Mouse (Mus musculus) embryo, embryonic 10 days (tissue): ENCODE results near the gene Sec24a.

Source experiments
- DNase-seq: peaks from one replicate; pipeline ENCODE4 v3.0.0-alpha.2; 2015; ENCODE audit warnings: low spot score

Gene Sec24a

DNA sequence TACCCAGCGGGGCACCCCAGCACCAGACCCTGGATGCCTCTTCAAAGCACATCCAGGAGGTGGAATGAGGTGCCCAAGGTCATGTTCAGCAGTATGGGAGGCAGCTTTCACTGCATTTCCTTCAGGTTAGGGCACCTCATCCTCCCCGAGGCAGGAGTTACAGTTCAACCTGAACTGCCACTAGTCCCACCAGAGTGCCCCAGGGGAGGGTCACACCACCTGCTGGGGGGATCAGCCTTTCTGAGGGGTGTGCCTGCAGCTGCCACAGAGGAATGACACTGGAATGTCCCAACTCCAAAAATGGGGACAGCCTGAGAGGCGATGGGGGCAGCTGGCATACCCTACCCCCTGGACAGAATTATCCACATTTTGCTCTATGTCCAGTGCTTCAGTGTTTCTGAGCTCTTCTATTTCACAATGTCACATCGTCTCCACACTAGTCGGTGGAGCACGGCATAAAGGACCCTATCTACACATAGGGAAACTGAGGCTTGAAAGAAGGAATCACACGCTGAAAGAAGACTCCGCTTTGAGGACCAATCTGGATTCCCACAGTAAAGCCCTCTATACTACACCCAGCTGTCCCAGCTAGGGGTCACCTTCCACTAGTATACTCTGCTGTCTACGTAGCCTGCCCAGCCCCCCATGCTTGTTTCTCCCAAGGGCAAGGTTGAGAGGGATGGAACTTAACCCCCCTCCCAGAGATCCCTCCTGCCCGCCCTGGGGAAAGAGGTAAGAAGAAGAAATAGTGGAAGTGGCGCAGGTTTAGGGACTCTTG lies 114.1 kb downstream of the Sec24a start:
- peak; percentile 14 for DNase-seq

DNA sequence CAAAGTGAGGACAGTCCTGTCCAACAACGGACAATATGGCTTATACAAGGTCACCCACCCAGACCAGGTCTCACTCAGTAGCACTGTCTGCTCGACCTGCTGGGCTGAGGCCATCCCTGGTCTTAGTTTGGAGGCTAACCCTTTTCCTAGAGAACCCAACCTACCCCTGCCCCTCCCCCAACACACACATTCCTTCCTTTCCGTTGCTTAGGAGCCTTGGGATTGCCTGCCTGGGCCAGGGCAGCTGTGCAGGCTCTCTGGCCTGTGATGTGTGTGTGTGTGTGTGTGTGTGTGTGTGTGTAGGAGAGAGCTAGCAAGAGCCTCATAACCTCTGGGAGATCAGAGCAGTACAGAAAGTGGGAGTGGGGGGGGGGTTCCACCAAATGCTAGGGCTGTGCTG lies 114.9 kb downstream of the Sec24a start:
- DNase-seq: peak; percentile 76

DNA sequence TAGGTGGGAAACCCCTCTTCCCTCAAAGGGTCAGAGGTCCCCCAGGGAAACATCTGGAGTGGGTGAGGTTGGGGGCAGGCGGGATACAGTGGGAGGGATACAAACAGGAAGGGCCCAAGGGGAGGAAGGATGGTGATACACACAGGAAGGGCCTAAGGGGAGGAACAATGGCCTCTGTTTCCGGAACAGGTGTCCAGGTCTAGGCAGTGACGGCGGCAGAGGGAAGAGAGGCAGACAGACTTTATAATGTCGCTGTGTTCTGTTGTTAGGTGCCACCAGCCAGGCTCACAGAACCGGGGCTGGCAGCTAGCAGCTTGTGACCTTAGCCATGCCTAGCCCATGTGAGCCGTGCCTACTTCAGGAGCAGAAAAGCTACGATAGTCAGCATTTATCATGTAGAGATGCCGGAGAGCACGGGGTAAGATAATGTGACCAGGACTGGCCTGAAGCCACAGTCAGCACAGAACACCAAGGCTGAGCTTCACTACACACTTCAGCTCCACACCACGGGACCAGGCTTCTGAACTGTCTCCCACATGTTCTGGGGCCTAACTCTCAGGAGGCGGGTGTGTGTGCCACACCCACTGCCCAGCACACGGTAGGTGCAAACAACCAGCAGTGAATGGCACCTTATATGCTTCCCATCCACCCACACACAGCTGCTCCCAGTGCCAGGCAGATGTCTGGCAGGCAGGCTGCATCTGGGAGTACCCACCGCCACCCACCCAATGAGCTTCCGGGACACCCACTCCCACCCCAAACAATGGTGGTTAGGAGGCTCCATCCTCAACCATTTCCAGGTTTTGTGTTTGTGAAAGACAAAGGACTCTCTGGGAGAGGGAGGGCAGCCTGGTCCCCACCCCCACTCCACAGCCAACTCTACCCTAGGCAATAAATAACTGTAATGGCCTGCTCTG lies 116.4 kb downstream of the Sec24a start:
- peak; percentile 36 for DNase-seq

DNA sequence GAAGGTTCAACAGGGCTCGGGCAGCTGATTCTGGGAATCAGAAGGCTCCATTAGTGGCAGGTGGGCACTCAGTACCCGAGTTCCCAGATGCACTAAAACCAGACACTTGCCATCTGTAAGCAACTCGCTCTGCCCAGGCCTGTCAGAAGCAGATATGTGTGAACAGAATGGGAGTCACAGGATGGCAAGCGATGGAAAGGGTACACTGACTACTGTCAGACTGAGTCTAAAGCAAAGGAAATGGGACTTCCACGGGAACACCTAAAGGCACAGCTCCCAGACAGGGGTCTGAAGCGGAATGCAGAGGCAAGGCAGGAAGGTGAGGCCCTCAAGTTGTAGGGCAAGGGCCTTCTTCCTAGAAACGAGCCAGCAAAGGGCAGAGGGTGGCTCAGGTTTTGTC lies 117.2 kb downstream of the Sec24a start:
- DNase-seq: no peak

DNA sequence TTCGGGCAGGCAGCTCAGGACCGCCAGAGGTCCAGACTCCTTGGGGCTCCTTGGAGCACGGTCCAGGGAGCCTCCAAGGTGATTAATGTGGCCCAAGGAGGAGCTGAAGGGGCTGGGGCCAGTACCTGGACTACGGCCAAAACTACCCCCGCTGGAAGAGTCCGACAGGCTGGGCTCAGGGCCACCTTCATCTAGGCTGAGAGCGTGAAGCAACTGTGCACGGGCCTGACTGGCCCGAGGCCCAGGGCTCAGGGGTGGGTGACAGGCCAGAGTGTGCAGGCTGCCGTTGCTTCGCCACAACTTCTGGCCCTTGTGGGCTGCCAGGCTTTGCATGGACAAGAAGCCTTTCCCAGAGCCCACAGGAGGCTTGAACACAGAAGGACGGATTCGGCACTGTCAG lies 118.1 kb downstream of the Sec24a start:
- DNase-seq: no peak

DNA sequence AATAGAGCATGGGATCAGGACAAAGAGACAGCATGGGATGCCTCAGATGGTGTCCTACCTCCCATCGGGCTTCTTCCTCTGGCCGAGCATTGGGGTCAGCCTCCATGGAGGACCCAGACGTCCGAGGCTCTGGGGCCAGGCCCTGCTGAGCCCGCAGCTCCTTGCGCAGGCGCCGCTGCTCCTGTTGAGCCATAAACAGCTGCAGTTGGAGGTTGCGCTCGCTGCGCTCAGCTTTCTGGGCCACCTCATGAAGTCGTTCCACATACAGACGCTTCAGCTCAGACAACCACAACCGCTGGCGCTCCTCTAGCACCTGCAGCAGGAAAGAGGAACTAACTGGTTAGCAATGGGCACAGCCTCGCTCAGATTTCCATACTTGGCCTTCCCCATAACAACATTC lies 119.2 kb downstream of the Sec24a start:
- DNase-seq: no peak

DNA sequence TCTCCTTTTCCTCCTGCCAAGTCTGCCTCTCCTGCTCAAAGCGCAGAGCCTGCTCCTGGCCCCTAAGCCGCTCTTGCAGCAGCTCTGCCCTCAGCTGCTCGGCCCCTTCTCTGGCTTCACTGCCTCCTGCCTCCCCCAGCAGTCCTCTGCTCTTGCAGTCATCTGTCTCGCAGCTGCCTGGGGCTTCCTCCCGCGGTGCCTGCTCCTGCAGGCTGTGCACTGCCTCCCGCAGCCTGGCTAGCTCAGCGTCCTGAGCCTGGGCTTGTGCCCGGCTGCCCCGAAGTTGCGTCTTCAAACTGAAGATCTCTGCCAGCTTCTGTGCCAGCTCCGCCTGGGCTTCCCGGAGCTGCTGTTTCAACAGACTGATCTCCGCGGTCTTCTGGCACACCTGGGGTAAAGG lies 119.7 kb downstream of the Sec24a start:
- no peak for DNase-seq

DNA sequence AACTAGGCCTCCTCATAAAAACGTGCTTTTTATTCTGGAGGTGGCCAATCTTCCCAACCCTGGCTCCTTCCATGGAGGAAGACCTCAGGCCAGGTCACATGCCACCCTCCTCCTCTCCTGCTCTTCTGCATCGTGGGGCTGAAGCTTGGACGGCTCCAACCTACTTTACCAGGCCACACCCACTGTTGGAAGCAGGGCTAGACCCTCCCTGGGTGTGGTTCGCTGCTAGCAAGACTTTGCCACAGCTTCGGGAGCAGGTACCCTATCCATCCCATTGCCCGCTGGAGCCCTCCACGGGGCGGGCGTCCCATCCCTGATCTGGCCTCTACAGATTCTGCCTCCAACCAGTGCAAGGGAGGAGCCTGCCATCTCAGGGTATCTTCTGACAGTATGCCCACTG lies 120.2 kb downstream of the Sec24a start:
- no peak for DNase-seq
